Mouse (Mus musculus): ENCODE results near the gene Snta1. TPM values are rescaled to one million over a fixed set of nuclear protein-coding genes. Genes with fewer than 3 reads are reported as not detected.

The Snta1 gene
- total RNA-seq, 2 experiments from 2014 or later = 88.8 to 90.4 TPM

GRCm38 (mm10) chr2:154425522-154425921, 17.6 kb upstream of the Snta1 start:
- DNase-seq (ENCODE audit: low spot score) = no peak
- intact Hi-C loops (cut with DNase I) = no loop called here

DNA sequence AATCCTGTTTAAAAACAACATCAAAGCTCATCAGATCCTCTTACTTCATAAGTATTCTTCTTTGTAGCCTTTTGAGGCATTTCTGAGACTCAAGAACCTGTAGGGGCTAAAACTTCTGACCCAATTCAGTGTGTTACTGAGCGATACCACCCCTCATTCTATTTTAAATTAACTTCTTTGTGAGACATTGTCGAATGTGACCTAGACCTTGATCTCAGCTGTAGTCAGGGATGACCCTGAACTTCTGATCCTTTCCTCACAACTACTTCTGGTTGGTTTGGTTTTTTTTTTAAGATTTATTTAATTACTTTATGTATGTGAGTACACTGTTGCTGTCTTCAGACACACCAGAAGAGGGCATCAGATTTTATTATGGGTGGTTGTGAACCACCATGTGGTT, 15.6 kb upstream of the Snta1 start:
- DNase-seq (ENCODE audit: low spot score) = no peak
- intact Hi-C loops (cut with DNase I) = no loop called here

GRCm38 (mm10) chr2:154422181-154422580, 14.3 kb upstream of the Snta1 start:
- DNase-seq (ENCODE audit: low spot score) = no peak
- intact Hi-C loops (cut with DNase I) = no loop called here

- DNase-seq (ENCODE audit: low spot score) = no peak
- intact Hi-C loops (cut with DNase I) = no loop called here
Observed at GRCm38 (mm10) chr2:154420942-154421731, 13.2 kb upstream of the Snta1 start.

DNA sequence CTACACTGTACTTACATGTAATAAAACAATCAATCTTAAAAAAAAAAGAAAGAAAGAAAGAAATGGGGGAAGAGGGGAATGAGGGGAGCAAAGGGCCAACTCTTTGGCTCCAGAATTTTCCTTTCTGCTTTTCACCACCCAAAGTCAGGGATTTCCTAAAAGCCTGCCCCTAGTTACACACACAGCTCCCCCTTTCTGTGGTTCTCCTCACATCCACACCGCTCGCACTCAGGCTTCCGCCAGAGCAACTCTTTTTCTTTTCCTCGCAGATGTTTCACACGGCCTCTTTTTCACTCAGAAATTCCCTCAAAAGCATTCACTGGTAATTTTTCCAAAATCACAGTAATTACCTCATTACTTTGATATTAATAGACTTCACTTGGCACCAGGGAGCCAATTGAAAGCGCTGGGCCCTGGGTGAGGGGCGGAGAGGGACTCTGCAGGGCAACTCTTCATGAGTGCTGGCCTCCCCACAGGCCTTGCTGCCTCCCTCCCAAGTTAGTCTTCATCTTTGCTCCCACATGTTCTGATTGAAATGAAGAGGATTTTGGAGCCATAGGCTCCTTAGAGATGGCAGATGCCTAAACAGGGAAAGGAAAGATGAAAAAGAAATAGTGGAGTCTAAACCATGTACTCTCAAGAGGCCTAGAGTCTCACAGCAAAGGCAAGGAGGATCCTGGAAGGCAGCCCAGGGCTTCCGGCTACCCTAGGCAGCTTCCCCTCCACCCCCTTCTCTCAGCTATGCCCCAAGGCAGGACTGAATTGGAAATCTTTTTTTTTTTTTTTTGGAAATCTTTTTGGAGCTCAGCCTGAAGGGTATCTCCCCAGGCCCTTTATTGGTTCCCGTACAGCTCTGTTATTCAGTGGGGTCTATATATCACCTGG, 12.0 kb upstream of the Snta1 start:
- no peak for DNase-seq (ENCODE audit: low spot score)
- intact Hi-C loops (cut with DNase I) = no loop called here

GRCm38 (mm10) chr2:154418001-154418400, 10.1 kb upstream of the Snta1 start:
- intact Hi-C loops (cut with DNase I) = no loop called here
- DNase-seq (ENCODE audit: low spot score) = no peak

DNA sequence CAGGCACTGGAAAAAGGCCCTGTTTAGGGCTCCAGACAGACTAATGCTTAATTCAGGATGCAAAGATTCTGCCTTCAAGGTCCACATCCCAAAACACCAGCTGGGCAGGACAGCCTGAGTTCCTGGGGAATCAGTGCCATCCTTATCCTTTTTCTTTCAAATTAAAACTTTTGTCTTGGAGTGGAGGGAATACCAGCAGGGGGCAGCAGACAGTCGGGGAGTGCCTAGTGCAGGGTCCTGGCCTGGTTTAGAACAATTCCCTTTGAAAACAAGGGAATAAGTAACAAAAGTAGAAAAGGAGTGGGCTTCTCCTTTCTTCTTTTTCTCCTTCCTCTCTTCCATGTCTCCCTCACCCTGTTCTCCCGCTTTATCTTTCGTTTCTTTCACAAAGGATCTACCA, 9.2 kb upstream of the Snta1 start:
- intact Hi-C loops (cut with DNase I) = loop anchor here (1.0 to 2.0 kb wide), 2 partner anchors 122 to 196 kb away; partner anchors contain the start of genes 4930519P11Rik and Zfp341
- no peak for DNase-seq (ENCODE audit: low spot score)

DNA sequence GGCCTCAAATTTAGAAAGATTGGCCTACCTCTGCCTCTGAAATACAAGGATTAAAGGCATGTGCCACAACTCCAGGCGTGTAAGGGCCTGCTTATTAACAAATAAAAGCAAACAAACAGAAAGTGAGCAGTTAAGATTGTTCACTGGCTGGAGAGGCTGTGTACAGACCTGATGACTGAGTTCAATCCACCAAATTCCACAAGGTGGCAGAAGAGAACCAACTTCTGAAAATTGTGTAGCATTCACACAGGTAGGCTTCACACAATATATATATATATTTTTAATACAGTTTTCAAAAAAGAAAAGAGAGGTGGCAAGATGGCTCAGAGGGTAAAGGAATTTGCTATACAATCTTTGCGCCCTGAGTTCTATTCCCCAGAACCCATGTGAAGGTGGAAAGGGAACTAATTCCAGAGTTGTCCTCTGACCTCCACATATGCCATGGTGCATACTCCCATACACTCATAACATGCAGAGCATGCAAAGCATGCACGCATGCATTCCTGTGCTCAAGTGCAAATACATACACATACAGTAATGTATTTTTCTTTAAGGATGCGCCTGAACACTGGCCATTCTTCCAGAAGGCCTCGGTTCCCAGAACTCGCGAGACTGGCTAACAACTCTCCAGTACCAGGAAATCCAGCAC, 4.2 kb upstream of the Snta1 start:
- no peak for DNase-seq (ENCODE audit: low spot score)
- intact Hi-C loops (cut with DNase I) = loop anchor here (5.0 kb wide), 1 partner anchor 530 kb away; no protein-coding TSS in a partner anchor

DNA sequence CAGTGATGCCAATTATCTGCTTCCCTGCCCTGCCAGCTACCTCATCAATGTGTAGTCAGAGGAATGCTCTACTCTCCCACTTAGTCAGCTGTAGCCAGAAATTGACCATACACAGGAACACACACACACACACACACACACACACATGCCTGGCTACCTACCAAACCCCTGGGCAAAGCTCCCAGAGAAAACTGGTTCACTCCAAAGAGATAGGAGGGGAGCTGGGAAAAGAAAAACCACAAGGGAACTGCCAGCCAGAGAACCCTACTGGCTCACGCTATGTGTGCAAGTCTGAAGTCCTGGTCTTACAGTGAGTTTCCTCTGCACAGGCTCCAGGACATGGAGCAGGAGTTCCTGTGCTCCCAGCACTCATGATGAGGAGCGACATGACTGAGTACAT, 2.5 kb upstream of the Snta1 start:
- intact Hi-C loops (cut with DNase I) = loop anchor here (5.0 kb wide), 1 partner anchor 532 kb away; no protein-coding TSS in a partner anchor
- DNase-seq (ENCODE audit: low spot score) = peak; percentile 32

DNA sequence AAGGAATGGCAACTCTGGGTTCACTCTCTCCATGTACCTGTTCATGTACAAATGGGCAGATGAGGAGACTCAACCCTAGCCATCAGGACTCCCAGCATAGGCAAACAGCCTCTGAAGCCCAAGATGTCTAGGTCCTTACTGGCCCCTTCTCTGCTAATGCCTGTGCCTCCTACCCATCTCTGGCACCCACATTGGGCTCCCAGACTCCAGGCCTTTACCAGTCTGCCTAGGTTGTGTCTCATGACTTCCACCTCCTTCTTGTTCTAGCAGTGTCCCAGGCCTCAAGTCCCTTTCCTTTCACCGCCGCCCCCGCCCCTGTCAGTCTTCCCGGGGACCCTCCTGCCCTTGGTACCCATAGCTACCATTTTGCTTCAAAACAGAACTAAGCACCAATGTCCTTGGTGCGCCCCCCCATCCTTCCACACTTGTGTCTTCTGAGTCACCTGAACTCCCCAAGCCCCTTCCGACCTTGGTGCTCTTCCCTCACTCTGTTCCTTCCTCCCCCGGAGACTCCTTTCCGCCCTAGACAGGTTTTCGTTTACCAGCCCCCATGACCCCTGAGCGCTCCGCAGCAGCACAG, 746 bp downstream of the Snta1 start:
- intact Hi-C loops (cut with DNase I) = loop anchor here (2.0 kb wide), 1 partner anchor 32 kb away; no protein-coding TSS in a partner anchor
- DNase-seq (ENCODE audit: low spot score) = no peak

DNA sequence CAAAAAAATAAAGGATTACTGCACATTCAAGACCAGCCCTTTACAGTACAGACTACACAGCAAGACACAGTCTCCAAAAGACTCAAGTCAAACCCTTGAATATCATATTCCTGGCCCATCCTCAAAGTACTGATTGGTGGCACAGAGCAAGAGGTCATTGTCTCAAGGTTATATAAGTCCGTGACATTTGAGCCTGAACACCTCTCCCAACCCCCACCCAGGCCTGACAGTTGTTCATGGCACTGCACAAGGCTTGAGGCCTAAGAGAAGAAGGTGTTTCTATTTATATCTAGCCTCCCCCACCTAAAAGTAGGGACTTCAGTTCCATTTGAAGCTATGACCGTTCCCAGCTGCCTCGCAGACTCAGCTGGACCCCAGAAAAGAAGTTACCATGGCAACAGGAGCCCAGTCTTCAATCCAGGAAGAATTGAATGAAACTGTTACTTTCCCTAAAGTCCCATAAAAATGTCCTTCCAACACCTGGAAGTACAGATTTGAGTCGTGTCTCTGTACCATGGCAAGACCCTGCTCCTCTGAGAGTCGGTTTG, 2.4 kb downstream of the Snta1 start:
- no peak for DNase-seq (ENCODE audit: low spot score)
- intact Hi-C loops (cut with DNase I) = no loop called here

DNA sequence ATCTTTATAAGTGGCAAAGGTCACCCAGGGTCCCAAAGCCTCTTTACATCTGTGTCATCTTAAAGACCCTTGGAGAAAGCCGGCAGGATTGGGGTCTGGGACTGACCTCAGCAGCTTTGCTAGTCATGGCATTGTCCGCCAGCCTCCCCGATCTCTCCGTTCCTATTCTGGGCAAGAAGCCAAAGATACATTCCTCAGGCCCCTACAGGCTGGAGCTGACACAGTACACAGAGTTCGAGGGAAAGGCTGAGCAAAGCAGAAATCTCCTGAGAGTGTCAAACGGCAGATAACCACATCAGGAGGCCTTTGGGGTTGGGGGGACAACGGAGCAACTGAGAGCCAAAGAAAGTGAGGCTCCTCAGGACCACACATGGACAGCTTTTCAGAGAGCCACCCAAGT, 5.1 kb downstream of the Snta1 start:
- peak; percentile 43 for DNase-seq (ENCODE audit: low spot score)
- intact Hi-C loops (cut with DNase I) = no loop called here

GRCm38 (mm10) chr2:154401976-154402375, 5.9 kb downstream of the Snta1 start:
- DNase-seq (ENCODE audit: low spot score) = no peak
- intact Hi-C loops (cut with DNase I) = no loop called here

DNA sequence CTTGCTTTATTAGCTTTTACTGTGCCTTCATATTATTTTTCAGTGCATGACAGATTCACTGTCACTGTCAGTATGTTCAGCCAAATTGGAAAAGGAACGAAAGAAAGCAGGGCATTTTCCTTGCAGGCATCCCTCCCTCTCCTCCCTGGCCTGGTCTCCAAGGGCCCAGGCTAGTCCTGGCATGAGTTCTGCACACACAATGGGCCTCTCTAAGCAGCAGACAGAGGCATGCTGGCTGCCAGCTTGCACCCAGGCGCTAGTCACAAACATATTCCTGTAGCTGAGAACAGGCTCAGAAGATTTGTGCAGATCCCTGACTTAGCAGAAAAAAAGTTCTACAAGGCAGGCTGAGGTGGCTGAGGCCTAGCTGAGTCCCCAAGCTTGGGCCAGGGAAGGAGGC, 8.6 kb downstream of the Snta1 start:
- no peak for DNase-seq (ENCODE audit: low spot score)
- intact Hi-C loops (cut with DNase I) = no loop called here

DNA sequence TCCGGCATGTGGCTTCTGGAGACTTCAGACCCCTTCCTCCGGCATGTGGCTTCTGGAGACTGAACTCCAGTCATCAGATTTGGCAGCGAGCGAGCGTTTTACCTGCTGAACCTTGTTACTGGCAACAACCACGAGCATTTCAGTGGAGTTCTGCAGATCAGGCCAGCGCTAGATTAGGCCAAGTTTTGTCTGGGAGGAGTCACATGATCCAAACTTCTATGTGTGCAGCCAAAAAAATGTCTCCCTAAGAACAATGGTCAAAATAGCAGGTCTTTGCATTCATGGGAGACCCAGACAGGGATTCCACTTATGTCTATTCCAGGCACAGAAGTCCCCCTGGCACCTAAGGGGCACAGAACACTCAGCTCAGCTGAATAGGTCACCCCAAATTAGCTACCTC, 9.6 kb downstream of the Snta1 start:
- no peak for DNase-seq (ENCODE audit: low spot score)
- intact Hi-C loops (cut with DNase I) = no loop called here

DNA sequence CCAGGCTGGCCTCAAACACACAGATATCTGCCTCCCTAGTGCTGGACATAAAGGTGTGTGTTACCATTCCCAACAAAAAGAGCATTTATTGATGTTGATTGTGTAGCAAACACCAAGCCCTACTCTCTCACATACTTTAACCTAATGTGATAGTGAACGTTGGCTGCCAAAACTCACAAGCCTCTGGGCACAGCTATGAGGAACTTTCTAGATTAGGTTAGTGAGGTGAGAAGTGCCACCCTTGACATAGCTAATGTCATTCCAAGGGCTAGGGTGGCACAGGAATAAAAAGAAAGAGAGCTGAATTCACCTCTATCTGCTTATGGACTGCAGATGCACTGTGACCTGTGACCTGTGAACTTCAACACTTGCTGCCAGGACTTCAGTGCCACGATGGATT, 11.4 kb downstream of the Snta1 start:
- no peak for DNase-seq (ENCODE audit: low spot score)
- intact Hi-C loops (cut with DNase I) = no loop called here

DNA sequence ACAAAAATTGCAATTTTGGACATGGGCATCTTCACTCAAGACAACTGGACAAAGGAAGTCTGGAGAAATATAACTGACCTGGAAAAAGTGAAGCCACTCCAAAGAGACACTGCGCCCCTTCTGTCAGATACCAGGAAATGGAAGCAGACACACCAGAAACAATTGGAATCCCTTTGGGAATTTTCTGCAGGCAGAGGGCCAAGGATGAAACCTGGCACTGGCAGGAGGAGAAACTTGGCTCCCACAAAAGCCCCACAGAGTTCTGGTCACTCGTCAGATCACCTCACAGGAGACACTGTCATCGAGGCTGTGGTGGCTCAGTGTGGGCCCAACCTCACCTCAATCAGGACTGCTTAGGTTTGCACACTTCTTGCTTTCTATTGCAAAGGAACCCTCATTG, 13.3 kb downstream of the Snta1 start:
- DNase-seq (ENCODE audit: low spot score) = no peak
- intact Hi-C loops (cut with DNase I) = no loop called here

- intact Hi-C loops (cut with DNase I) = no loop called here
- DNase-seq (ENCODE audit: low spot score) = peak; percentile 88
Observed at GRCm38 (mm10) chr2:154390180-154390964, 17.5 kb downstream of the Snta1 start.

DNA sequence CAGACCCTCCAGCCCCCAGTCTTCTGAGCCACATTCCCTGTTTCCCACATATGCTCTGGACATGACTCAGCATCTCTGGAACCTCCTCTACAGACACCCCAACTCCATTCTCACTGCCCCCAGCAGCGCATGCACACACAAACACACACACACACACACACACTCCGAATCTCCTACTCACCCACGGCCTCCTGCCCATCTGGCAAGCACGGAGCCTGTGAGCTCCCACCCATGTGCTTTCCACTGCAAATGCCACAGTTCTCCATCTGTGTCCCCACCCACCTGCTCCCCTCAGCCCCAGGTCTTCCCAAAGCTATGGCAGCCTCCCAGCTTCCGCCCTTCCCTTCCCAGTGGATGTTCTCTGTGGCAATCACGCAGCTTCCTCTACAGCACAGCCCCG, 28.8 kb downstream of the Snta1 start:
- intact Hi-C loops (cut with DNase I) = no loop called here
- no peak for DNase-seq (ENCODE audit: low spot score)
